Comparison of ENCODE assay signal across 21 mouse cellular contexts in the genomic region with DNA sequence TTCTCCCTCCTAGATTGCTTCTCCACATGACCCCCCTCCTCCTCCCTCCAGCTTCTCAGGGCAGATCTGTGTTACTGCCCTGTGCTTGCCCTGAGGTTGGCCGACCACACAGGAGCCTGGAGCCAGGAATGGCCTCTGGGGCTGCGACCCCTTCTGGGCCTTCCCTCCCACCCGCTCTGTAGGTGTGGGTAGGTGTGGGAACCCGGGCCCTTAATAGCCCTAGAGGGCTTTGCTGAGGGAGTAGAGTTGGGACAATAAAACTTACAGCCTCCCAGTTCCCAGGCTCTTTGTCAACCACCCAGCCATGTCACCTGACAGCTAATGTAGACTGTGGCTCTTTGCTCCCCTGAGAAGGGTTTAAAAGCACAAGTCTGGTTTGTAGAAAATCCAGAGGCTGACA. TPM values are rescaled to one million over a fixed set of nuclear protein-coding genes. Genes with fewer than 3 reads are reported as not detected.
DNase-seq lines count a peak whose midpoint lies in the region; ATAC-seq and TF ChIP-seq lines count a peak whose summit lies in the region.
"Had no signal": no experiment of that assay in that cellular context is flagged by ENCODE, and none has a peak within 500 bp of the region (broad histone marks: within the 10 kb centered on the region; RNA-seq: fewer than 3 reads in every experiment).

No protein-coding gene starts in this region.

- H3K36me3 ChIP-seq in kidney, embryonic 14.5 days (ENCODE audit: control insufficient read depth, insufficient read depth, low read length), result no peaks in the 10 kb centered on the region
- no peaks in the 10 kb centered on the region for H3K36me3 ChIP-seq in stomach, embryonic 14.5 days (ENCODE audit: control insufficient read depth, insufficient read depth, low read length)
- no peaks in the 10 kb centered on the region for H3K36me3 ChIP-seq in stomach, postnatal 0 days (ENCODE audit: control insufficient read depth, insufficient read depth, low read length)
- H3K36me3 ChIP-seq in limb, embryonic 10.5 days, result no peaks in the 10 kb centered on the region
- H3K36me3 ChIP-seq: forebrain, embryonic 15.5 days; heart, embryonic 15.5 days; liver, embryonic 13.5 days; neural tube, embryonic 12.5 days had no signal

- no peaks in the 10 kb centered on the region for H3K9me3 ChIP-seq in kidney, embryonic 14.5 days (ENCODE audit: control insufficient read depth, low read length)
- H3K9me3 ChIP-seq in stomach, embryonic 14.5 days (ENCODE audit: control insufficient read depth, low read depth, low read length), result no peaks in the 10 kb centered on the region
- no peaks in the 10 kb centered on the region for H3K9me3 ChIP-seq in stomach, postnatal 0 days (ENCODE audit: control insufficient read depth, low read length)
- H3K9me3 ChIP-seq in limb, embryonic 10.5 days (replicated peaks), result no peaks in the 10 kb centered on the region
- H3K9me3 ChIP-seq: forebrain, embryonic 15.5 days; heart, embryonic 15.5 days; liver, embryonic 13.5 days; neural tube, embryonic 12.5 days had no signal

- H3K4me3 ChIP-seq in kidney, embryonic 14.5 days (ENCODE audit: low read length), result no peak overlapping the region
- no peak overlapping the region for H3K4me3 ChIP-seq in stomach, embryonic 14.5 days (ENCODE audit: low read depth, low read length)
- no peak overlapping the region for H3K4me3 ChIP-seq in stomach, postnatal 0 days (ENCODE audit: low read depth, low read length)
- H3K4me3 ChIP-seq in limb, embryonic 10.5 days, result no peak overlapping the region
- H3K4me3 ChIP-seq: forebrain, embryonic 15.5 days; heart, embryonic 15.5 days; liver, embryonic 13.5 days; neural tube, embryonic 12.5 days had no signal

- peaks cover 8% of the 10 kb centered on the region for H3K4me1 ChIP-seq in kidney, embryonic 14.5 days (ENCODE audit: control insufficient read depth, insufficient read depth, low read length)
- H3K4me1 ChIP-seq in stomach, embryonic 14.5 days (ENCODE audit: control insufficient read depth, insufficient read depth, low read length), result 0 out of 2 replicates have a peak, but pooled peaks cover 2% of the 10 kb centered on the region
- no peaks in the 10 kb centered on the region for H3K4me1 ChIP-seq in stomach, postnatal 0 days (replicated peaks; ENCODE audit: control insufficient read depth, insufficient read depth)
- peaks cover 23% of the 10 kb centered on the region for H3K4me1 ChIP-seq in limb, embryonic 10.5 days
- H3K4me1 ChIP-seq: forebrain, embryonic 15.5 days; heart, embryonic 15.5 days; liver, embryonic 13.5 days had no signal

- ATAC-seq in kidney, embryonic 14.5 days (ENCODE audit: low FRiP score, low TSS enrichment), result peak; percentile 93
- ATAC-seq in stomach, embryonic 14.5 days (ENCODE audit: insufficient number of reproducible peaks, insufficient read depth, low FRiP score, low read depth), result 0 out of 2 replicates have a peak, but pooled peaks have one; percentile 23
- no peak for ATAC-seq in stomach, postnatal 0 days (ENCODE audit: low FRiP score, low TSS enrichment)
- ATAC-seq in frontal cortex, adult (ENCODE audit: low TSS enrichment), result no peak
- ATAC-seq: activated CD4-positive, CD25-positive, alpha-beta regulatory T cell, adult 4 months; forebrain, embryonic 15.5 days; Patski had no signal

- no peak overlapping the region for H3K9ac ChIP-seq in kidney, embryonic 14.5 days (ENCODE audit: low read depth, low read length)
- no peak overlapping the region for H3K9ac ChIP-seq in stomach, embryonic 14.5 days (replicated peaks; ENCODE audit: low read depth, low read length)
- no peak overlapping the region for H3K9ac ChIP-seq in stomach, postnatal 0 days (ENCODE audit: low read length)
- H3K9ac ChIP-seq: forebrain, embryonic 15.5 days; heart, embryonic 15.5 days; hindbrain, embryonic 14.5 days; liver, embryonic 13.5 days; neural tube, embryonic 12.5 days had no signal

- peak overlapping the region; percentile 62; the same call in 1 of the 2 replicates for H3K27ac ChIP-seq in kidney, embryonic 14.5 days (ENCODE audit: low read depth, low read length)
- H3K27ac ChIP-seq in stomach, embryonic 14.5 days (ENCODE audit: low read length), result no peak overlapping the region
- H3K27ac ChIP-seq in stomach, postnatal 0 days (replicated peaks), result no peak overlapping the region
- peak overlapping the region; percentile 67 for H3K27ac ChIP-seq in limb, embryonic 10.5 days
- H3K27ac ChIP-seq: forebrain, embryonic 15.5 days; heart, embryonic 15.5 days; hindbrain, embryonic 14.5 days; liver, embryonic 13.5 days; neural tube, embryonic 12.5 days had no signal

- no peaks in the 10 kb centered on the region for H3K27me3 ChIP-seq in kidney, embryonic 14.5 days (ENCODE audit: control insufficient read depth, insufficient read depth, low read length)
- H3K27me3 ChIP-seq in stomach, embryonic 14.5 days (ENCODE audit: control insufficient read depth, insufficient read depth, low read length), result no peaks in the 10 kb centered on the region
- no peaks in the 10 kb centered on the region for H3K27me3 ChIP-seq in stomach, postnatal 0 days (ENCODE audit: control insufficient read depth, insufficient read depth, low read length)
- H3K27me3 ChIP-seq in limb, embryonic 10.5 days (ENCODE audit: low read depth, poor library complexity, severe bottlenecking), result peaks cover 42% of the 10 kb centered on the region
- H3K27me3 ChIP-seq: forebrain, embryonic 15.5 days; heart, embryonic 15.5 days; liver, embryonic 13.5 days; neural tube, embryonic 12.5 days; Patski had no signal

- H3K4me2 ChIP-seq in kidney, embryonic 14.5 days (replicated peaks; ENCODE audit: low read depth, low read length), result no peak overlapping the region
- H3K4me2 ChIP-seq in stomach, embryonic 14.5 days (replicated peaks; ENCODE audit: low read depth, low read length), result no peak overlapping the region
- H3K4me2 ChIP-seq in stomach, postnatal 0 days (replicated peaks; ENCODE audit: low read depth), result no peak overlapping the region
- H3K4me2 ChIP-seq: forebrain, embryonic 15.5 days; heart, embryonic 15.5 days; hindbrain, embryonic 14.5 days; liver, embryonic 13.5 days; neural tube, embryonic 12.5 days had no signal

- 7% methylated on average over 4 of the region's 4 CpGs for WGBS in kidney, embryonic 14.5 days
- 18% methylated on average over 4 of the region's 4 CpGs for WGBS in stomach, embryonic 14.5 days
- WGBS in stomach, postnatal 0 days, result 30% methylated on average over 4 of the region's 4 CpGs
- 3% methylated on average over 4 of the region's 4 CpGs for WGBS in limb, embryonic 10.5 days

- TF ChIP-seq EP300 in stomach, postnatal 0 days (optimal IDR thresholded peaks at IDR 0.05), result no peak

- DNase-seq in kidney, postnatal 36 days, result no peak
- no peak for DNase-seq in stomach, postnatal 0 days (ENCODE audit: low spot score)
- peak; percentile 57 for DNase-seq in limb, embryonic 10.5 days (ENCODE audit: low spot score)
- no peak for DNase-seq in heart, postnatal 25 days (ENCODE audit: low spot score)
- DNase-seq: adrenal gland, postnatal 25 days; cerebellum, adult 2 months; heart, adult 18-20 months; kidney, postnatal 25 days; layer of hippocampus, adult 9-11 months; liver, embryonic 13.5 days; thymus, postnatal 36 days had no signal

- TF ChIP-seq CTCF in stomach, postnatal 0 days (IDR thresholded peaks at IDR 0.05; ENCODE audit: low read depth), result no peak

- intact Hi-C loops in heart, postnatal 25 days (cut with DNase I), result no loop called here

RNA-seq across cellular contexts. Expression of a gene that starts 46.0 kb away (rescaled TPM):
- 9.9 and 12.3 TPM in 2 replicates for polyA plus RNA-seq in kidney, embryonic 14.5 days (2014; fragmentation: Nextera tagmentation; extraction: Ambion mirVana)
- polyA plus RNA-seq in stomach, embryonic 14.5 days (2014; fragmentation: Nextera tagmentation; extraction: Ambion mirVana), result 0.33 and 0.55 TPM in 2 replicates
- polyA plus RNA-seq in stomach, postnatal 0 days (2015; fragmentation: Nextera tagmentation; extraction: Ambion mirVana), result 0.13 and 0.15 TPM in 2 replicates
- 0.74 and 1.8 TPM in 2 replicates for polyA plus RNA-seq in limb, embryonic 10.5 days (2016; fragmentation: Nextera tagmentation; extraction: Ambion mirVana)
- total RNA-seq in heart, postnatal 25 days (2021), result 1 to 10 TPM; 5.1 to 5.8 TPM
- total RNA-seq: megakaryocyte progenitor cell, adult 5-6 weeks had no signal
- polyA plus RNA-seq: activated CD4-positive, CD25-positive, alpha-beta regulatory T cell, adult 4 months had no signal

Comparison
In these comparisons a context has a peak if more than half of its experiments do, and no peak if none do; other contexts are left out.
1. ATAC-seq: peak in kidney, embryonic 14.5 days (single experiment) and stomach, embryonic 14.5 days (single experiment); none in stomach, postnatal 0 days (single experiment) and frontal cortex, adult (single experiment).
2. H3K27ac ChIP-seq: peak in kidney, embryonic 14.5 days (single experiment) and limb, embryonic 10.5 days (single experiment); none in stomach, embryonic 14.5 days (single experiment) and stomach, postnatal 0 days (single experiment).